Mouse (Mus musculus): ENCODE results near the gene Iscu. TPM values are rescaled to one million over a fixed set of nuclear protein-coding genes. Genes with fewer than 3 reads are reported as not detected.
A peak's percentile ranks its signal among the peaks of the same experiment; 100 is the strongest.

Iscu gene
- polyA plus RNA-seq, 1 experiment from 2014 or later, result 111 TPM

DNA sequence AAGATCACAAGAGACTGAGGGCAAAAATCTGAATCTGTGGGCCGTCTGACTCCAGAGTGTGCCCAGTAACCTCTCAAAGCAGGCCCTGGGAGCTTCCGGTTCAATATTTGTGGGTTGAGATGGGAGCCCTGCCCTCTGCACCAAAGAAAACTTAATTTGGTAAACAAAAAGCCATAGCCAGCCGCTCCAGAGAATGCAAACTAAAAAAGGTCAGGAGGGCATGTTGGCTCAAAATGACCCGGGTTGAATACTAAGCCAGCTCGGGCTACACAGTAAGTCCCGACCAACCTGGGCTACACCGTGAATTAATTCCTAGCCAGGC is 37.6 kb upstream of the Iscu start:
- H3K9me3 ChIP-seq, result no peaks in the 10 kb centered on the region
- H3K9ac ChIP-seq, result peak overlapping the region; percentile 35; the same call in 1 of the 2 replicates
- H3K36me3 ChIP-seq, result peaks cover 21% of the 10 kb centered on the region
- ATAC-seq (ENCODE audit: insufficient read depth, low FRiP score, low read depth), result peak; percentile 29; the same call in 1 of the 2 replicates
- peak overlapping the region; percentile 72 for H3K4me2 ChIP-seq
- peak overlapping the region; percentile 85 for H3K27ac ChIP-seq
- 15% methylated on average over 7 of the region's 7 CpGs for WGBS
- peaks cover 14% of the 10 kb centered on the region for H3K4me1 ChIP-seq
- H3K27me3 ChIP-seq (replicated peaks), result no peaks in the 10 kb centered on the region
- peak overlapping the region; percentile 57 for H3K4me3 ChIP-seq (replicated peaks)

DNA sequence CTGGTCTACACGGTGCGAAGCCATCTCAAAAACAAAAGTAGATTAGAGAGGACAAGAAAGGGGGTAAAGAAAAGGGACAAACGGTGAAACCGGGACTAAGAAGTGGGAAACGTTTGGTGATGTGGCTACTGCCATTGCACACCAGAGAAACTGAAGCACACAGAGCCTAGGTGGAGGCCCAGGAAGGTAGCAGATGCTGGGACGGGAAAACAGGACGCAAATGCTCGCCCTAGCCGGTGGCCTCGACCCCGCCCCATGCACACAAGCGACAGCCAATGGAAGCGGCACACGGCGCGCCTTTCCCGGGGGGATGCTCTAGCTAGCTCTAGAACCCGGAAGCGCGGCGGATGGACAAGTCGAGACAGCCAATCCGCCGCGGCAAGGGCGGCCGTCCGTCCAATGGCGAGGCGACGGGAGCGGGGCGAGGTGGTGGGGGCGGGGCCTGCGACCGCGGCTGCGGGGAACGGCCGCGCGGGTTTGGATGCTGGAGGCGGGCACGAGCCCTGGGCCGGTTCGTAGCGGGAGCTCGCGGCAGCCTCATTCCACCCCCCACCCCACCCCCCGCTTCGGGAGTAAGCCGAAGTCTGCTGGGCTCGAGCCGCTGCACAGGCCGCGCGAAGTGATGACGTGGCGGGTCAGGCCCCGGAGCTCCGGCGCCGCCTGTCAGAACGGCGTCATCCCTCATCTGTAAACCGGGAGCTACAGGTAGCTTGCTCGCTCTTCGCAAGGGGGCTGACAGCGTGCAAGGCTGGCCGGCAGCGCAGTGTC is 37.0 kb upstream of the Iscu start, which contains the start of gene Ficd:
Gene Ficd (plus strand): TSS at position 459 of the 768 bp plus-strand sequence.
- Histone ChIP-seq H3K9ac (peak within 1 kb of the TSS; percentile 47), H3K4me2 (peak within 1 kb of the TSS; percentile 79), H3K27ac (peak within 1 kb of the TSS; percentile 93), H3K4me1 (peaks cover 14% of the 10 kb centered on the region), H3K27me3 (replicated peaks) (no peaks in the 10 kb centered on the region), H3K36me3 (peaks cover 21% of the 10 kb centered on the region), H3K9me3 (no peaks in the 10 kb centered on the region), H3K4me3 (replicated peaks) (peak within 1 kb of the TSS; percentile 57)
- under 1% methylated on average over 71 of the region's 71 CpGs for WGBS
- peak; percentile 98 for ATAC-seq (ENCODE audit: insufficient read depth, low FRiP score, low read depth)

DNA sequence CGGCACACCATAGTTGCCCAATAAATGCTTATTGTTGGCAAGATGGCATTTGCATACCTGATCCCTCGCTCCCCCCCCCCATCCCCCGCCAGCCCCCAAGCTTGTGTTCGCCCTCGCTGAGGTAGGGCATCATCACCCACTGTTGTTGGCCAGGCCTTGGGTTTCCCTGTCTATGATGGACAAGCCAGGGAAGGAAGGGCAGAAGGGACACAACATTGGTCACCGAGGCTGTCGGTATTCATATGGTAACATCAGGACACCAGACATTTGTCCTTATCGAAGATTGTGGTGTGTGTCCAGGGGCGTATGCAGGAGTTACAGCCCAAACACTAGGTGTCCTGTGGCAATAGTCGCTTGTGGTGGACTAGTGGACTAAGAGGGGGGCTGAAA is 36.4 kb upstream of the Iscu start:
- Histone ChIP-seq H3K27ac (peak overlapping the region; percentile 93), H3K4me2 (peak overlapping the region; percentile 79), H3K4me3 (replicated peaks) (peak overlapping the region; percentile 57), H3K36me3 (peaks cover 26% of the 10 kb centered on the region), H3K27me3 (replicated peaks) (no peaks in the 10 kb centered on the region), H3K9me3 (no peaks in the 10 kb centered on the region), H3K9ac (peak overlapping the region; percentile 47), H3K4me1 (peaks cover 14% of the 10 kb centered on the region)
- ATAC-seq (ENCODE audit: insufficient read depth, low FRiP score, low read depth), result no peak
- 3% methylated on average over 10 of the region's 10 CpGs for WGBS

DNA sequence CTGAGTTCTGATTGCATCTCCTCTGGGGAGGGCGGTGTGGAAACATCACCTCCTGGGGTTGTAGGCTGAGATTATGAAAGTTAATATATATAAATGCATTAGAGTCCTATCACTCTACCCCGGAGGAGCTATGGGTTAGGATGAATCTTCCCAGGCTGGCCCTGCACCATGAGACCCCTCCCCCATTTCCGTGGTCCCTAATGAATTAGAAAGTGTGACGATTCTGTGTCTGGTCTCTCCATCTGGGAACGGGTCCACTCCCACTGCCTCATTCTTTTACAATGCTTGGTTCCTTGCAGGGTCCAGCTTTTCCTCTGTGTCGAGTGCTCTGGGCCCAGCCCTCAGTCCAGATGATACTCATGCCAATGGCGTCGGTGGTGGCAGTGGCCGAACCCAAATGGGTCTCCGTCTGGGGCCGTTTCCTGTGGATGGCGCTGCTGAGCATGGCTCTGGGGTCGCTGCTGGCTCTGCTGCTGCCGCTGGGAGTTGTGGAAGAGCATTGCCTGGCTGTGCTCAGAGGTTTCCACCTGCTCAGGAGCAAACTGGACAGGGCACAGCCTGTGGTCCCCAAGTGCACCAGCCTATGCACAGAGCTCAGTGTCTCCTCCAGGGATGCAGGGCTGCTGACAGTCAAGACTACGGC is 35.9 kb upstream of the Iscu start:
- ATAC-seq (ENCODE audit: insufficient read depth, low FRiP score, low read depth), result no peak
- H3K9me3 ChIP-seq, result no peaks in the 10 kb centered on the region
- H3K4me1 ChIP-seq, result peaks cover 14% of the 10 kb centered on the region
- WGBS, result 35% methylated on average over 15 of the region's 15 CpGs
- H3K36me3 ChIP-seq, result peaks cover 30% of the 10 kb centered on the region
- H3K4me2 ChIP-seq, result peak overlapping the region; percentile 79
- H3K27ac ChIP-seq, result peak overlapping the region; percentile 93
- peak overlapping the region; percentile 57 for H3K4me3 ChIP-seq (replicated peaks)
- H3K9ac ChIP-seq, result peak overlapping the region; percentile 47; the same call in 1 of the 2 replicates
- no peaks in the 10 kb centered on the region for H3K27me3 ChIP-seq (replicated peaks)

DNA sequence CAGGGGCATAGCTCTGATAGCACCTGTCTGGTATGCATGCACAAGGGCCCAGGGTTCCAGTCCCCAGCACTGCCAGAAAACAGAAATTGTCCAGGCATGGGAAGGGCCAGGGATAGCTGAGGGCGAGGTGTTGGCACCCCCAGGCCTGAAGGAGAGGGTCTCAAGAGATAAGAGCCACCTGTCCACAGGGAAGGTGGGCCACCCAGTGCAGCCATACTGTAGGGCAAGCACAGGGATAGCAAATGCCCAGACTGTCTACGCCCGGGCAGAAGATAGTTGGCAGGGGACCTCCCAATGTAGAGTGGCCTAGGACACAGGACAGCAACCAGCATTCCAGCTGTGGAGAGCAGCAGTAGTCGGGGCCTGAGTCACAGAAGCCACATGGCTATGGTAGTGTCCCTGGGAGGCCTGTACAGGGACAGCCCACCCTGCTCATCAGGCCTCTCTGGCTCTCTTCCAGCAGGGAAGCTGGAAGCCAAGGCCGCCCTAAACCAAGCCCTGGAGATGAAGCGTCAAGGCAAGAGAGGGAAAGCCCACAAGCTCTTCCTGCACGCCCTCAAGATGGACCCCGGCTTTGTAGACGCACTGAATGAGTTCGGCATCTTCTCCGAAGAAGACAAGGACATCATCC is 34.8 kb upstream of the Iscu start:
- no peak overlapping the region for H3K4me2 ChIP-seq
- H3K4me1 ChIP-seq, result peaks cover 14% of the 10 kb centered on the region
- H3K9me3 ChIP-seq, result no peaks in the 10 kb centered on the region
- no peaks in the 10 kb centered on the region for H3K27me3 ChIP-seq (replicated peaks)
- no peak overlapping the region for H3K4me3 ChIP-seq (replicated peaks)
- WGBS, result 85% methylated on average over 11 of the region's 11 CpGs
- ATAC-seq (ENCODE audit: insufficient read depth, low FRiP score, low read depth), result no peak
- peaks cover 39% of the 10 kb centered on the region for H3K36me3 ChIP-seq
- H3K9ac ChIP-seq, result no peak overlapping the region
- no peak overlapping the region for H3K27ac ChIP-seq

DNA sequence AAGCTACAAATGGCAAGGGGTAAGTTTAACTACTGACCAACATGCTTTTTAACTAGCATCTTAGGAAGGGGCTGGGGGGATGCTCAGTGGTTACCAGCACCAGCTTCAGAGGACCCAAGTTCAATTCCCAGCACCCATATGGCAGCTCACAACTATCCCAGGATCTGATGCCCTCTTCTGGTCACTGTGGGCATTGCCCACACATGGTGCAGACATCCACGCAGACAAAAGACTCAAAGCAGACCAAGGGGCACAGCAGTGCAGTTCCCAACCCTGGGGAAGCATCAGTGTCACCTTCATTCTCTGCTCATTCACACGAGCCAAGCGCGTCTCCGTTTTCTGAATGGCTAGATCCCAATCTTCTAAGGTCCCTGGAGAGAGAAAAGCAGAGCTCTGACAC is 24.9 kb upstream of the Iscu start:
- H3K27ac ChIP-seq, result no peak overlapping the region
- no peaks in the 10 kb centered on the region for H3K9me3 ChIP-seq
- peaks cover 95% of the 10 kb centered on the region for H3K36me3 ChIP-seq
- WGBS, result 95% methylated on average over 5 of the region's 5 CpGs
- ATAC-seq (ENCODE audit: insufficient read depth, low FRiP score, low read depth), result no peak
- H3K27me3 ChIP-seq (replicated peaks), result no peaks in the 10 kb centered on the region
- H3K4me1 ChIP-seq, result no peaks in the 10 kb centered on the region
- H3K4me3 ChIP-seq (replicated peaks), result no peak overlapping the region
- H3K4me2 ChIP-seq, result no peak overlapping the region
- H3K9ac ChIP-seq, result no peak overlapping the region

DNA sequence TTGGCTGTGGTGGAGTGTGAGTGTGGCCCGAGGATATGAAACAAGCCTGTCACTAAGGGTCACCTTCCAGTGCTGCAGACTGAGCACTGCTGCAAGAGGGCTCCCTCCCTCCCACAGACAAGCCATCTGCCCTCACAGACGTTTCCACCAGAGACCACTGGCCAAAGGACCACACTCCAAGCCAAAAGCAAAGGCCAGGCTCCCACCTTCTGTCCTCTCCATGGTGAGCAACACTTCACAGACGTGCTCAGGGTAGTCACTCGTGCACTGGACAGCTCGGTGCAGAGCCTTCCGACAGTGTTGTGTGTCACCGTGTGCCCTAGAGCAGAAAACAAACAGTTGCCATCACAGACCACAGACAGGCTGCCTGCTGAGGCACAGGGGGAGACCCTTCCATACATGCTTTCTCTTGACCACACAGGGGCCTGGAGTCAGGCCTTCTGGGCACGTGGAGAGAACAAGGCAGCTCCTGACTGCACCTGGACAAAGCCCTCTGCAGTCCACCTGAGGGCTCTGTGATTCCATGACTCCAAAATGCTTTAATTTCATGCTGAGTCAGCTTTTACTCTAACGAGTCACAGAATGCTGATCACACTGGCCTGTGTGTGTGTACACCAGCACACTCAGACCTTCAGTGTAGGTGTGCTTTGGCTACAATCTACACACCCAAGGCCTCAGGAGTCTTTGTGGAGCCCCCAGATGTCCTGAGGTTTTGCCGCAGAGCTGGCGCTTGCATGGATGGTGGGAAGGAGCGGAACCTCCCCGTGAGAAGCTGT is 23.8 kb upstream of the Iscu start:
- 93% methylated on average over 13 of the region's 13 CpGs for WGBS
- ATAC-seq (ENCODE audit: insufficient read depth, low FRiP score, low read depth), result no peak

DNA sequence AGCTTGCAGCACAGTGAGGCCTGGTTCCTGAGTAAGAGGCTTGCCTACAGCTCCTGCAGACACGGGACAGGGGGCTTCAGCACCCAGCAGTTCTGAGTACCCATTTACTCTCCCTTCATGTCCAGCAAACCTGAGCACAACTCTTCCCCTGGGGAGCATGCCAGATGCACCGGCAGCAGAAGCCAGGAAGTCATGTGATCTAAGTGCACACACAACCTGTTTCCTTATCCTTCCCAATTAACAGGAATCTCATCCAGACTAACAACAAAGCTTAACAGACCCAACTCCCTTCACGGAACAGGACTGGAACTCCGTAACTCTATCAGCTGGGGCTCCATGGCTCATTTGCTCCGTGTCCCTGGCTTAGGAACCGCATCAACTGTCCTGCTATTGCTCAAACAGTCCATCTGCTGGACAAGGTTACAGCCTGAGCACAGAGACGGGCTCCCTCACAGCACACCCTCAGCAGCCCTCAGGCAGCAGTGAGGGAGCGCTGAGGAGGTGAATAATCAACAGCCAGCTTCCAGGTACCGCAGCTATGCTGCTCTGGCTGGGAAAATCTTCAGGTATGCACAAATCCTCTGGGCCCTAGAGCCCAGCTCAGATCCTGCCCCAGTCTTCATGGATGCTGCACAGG is 20.9 kb upstream of the Iscu start:
- Histone ChIP-seq H3K4me1 (no peaks in the 10 kb centered on the region), H3K36me3 (peaks cover 87% of the 10 kb centered on the region), H3K27me3 (replicated peaks) (no peaks in the 10 kb centered on the region), H3K4me2 (no peak overlapping the region), H3K9ac (no peak overlapping the region), H3K27ac (no peak overlapping the region), H3K9me3 (no peaks in the 10 kb centered on the region), H3K4me3 (replicated peaks) (no peak overlapping the region)
- no peak for ATAC-seq (ENCODE audit: insufficient read depth, low FRiP score, low read depth)
- 89% methylated on average over 9 of the region's 9 CpGs for WGBS

More for the DNA sequence above, 23.8 kb upstream of the Iscu start:
- Histone ChIP-seq H3K4me2 (no peak overlapping the region), H3K36me3 (peaks cover 95% of the 10 kb centered on the region), H3K27ac (no peak overlapping the region), H3K9ac (no peak overlapping the region), H3K4me1 (no peaks in the 10 kb centered on the region), H3K4me3 (replicated peaks) (no peak overlapping the region), H3K9me3 (no peaks in the 10 kb centered on the region), H3K27me3 (replicated peaks) (no peaks in the 10 kb centered on the region)

DNA sequence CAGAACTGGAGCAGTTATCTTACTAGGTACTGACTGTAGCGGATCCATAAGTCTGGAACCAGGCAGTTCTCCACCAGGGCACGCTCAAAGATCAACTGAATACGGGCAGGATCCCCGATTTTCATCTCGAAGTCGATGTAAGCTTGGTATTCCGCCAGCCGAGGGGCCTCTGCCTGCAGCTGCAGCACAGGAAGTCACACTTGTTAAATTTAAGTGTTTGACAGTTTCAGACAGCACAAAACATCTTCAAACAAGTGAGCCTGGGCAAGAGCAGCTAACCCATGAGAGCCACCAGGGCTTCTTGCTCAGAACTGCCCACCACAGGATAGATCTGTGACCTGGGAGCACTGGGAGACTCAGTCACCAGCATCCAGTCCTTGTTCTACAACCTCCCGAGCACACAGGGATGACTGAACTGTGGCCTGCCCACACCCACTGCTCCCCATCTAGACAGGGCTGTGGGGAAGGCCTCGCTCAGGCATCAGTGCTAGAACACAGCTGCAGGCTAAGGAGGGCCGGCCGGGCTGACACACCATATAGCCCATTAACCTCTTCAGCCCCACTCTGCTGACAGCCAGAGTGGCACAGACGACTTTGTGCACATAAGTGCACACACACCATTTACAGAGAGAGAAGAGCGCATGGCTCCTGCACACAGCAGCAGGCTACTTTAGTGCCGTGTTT is 17.1 kb upstream of the Iscu start:
- Histone ChIP-seq H3K4me2 (no peak overlapping the region), H3K36me3 (peaks cover 85% of the 10 kb centered on the region), H3K9me3 (no peaks in the 10 kb centered on the region), H3K4me3 (replicated peaks) (no peak overlapping the region), H3K4me1 (no peaks in the 10 kb centered on the region), H3K27ac (no peak overlapping the region), H3K9ac (no peak overlapping the region), H3K27me3 (replicated peaks) (no peaks in the 10 kb centered on the region)
- 84% methylated on average over 15 of the region's 15 CpGs for WGBS
- no peak for ATAC-seq (ENCODE audit: insufficient read depth, low FRiP score, low read depth)

DNA sequence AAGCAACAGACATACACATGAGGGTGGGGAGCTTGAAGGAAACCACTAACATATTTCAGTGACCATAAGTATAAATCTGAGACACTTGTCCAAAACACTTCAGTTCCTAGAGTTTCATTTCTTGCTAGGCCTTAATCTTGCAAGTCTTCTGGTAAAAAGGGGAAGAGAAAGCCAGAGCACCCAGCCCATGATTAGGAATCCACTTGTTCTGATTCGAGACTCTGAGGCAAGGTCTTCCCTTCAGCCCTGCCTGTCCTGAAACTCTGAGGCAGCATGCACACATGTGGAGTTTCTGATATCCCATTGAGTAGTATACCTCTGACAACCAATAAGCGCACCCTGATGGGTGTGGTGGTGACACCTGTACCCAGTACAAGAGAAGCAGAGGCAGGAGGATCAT is 11.0 kb upstream of the Iscu start:
- Histone ChIP-seq H3K9ac (no peak overlapping the region), H3K4me1 (no peaks in the 10 kb centered on the region), H3K27ac (no peak overlapping the region), H3K36me3 (peaks cover 46% of the 10 kb centered on the region), H3K9me3 (no peaks in the 10 kb centered on the region), H3K4me2 (no peak overlapping the region), H3K4me3 (replicated peaks) (no peak overlapping the region), H3K27me3 (replicated peaks) (no peaks in the 10 kb centered on the region)
- 85% methylated on average over 2 of the region's 2 CpGs for WGBS
- no peak for ATAC-seq (ENCODE audit: insufficient read depth, low FRiP score, low read depth)

DNA sequence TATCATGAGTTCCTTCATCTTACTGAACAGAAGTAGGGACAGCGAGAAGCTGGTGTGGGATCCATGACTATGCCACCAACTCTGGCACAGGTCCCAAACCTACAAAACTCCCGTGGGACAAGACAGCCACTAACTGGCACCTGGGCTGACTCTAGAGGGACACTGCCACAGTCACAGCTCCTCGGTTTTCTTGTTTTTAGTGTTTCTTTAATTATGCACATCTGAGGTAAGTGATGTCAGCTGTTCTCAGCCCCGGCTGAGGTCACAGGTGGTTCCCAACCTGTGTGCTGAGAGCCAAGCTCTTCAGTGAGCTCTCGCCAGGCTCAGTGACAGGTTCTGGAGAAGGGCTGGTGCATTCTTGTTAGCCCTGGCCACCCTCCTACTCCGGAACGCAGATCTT is 8.1 kb upstream of the Iscu start:
- Histone ChIP-seq H3K4me1 (peaks cover under 1% of the 10 kb centered on the region; the same call in 1 of the 2 replicates), H3K9me3 (no peaks in the 10 kb centered on the region), H3K27ac (no peak overlapping the region), H3K36me3 (peaks cover 31% of the 10 kb centered on the region), H3K4me3 (replicated peaks) (no peak overlapping the region), H3K4me2 (no peak overlapping the region), H3K9ac (no peak overlapping the region), H3K27me3 (replicated peaks) (no peaks in the 10 kb centered on the region)
- no peak for ATAC-seq (ENCODE audit: insufficient read depth, low FRiP score, low read depth)
- 93% methylated on average over 7 of the region's 7 CpGs for WGBS

All from stomach, embryonic 15.5 days (tissue).